Mouse (Mus musculus) thymus, adult 2 months (tissue): Measurements from ENCODE around the gene Tigar.

Source experiments
- CTCF ChIP-seq: fragments of 200-500 bp; IDR thresholded peaks from 2 replicates; pipeline ENCODE4 v1.5.1; 2012; ENCODE audit warnings: mild to moderate bottlenecking, control low read depth, low read length, moderate library complexity, borderline replicate concordance; ENCODE audit not compliant: control insufficient read depth, poor library complexity, insufficient read depth; ENCODE audit errors: extremely low read depth
- POLR2A ChIP-seq: fragments of 200-500 bp; IDR thresholded peaks from 2 replicates; pipeline ENCODE4 v1.6.1; 2012; ENCODE audit warnings: mild to moderate bottlenecking, low read length, control low read depth, moderate library complexity; ENCODE audit not compliant: control insufficient read depth, poor library complexity, insufficient read depth; ENCODE audit errors: extremely low read depth

GRCm38 (mm10) chr6:127150663-127151564 is 41.6 kb upstream of the Tigar start:
- no peak for TF ChIP-seq POLR2A
- no peak for TF ChIP-seq CTCF
